Mouse (Mus musculus): Measurements from ENCODE around the gene Rgs8.
A peak's percentile ranks its signal among the peaks of the same experiment; 100 is the strongest.

Rgs8 gene

DNA sequence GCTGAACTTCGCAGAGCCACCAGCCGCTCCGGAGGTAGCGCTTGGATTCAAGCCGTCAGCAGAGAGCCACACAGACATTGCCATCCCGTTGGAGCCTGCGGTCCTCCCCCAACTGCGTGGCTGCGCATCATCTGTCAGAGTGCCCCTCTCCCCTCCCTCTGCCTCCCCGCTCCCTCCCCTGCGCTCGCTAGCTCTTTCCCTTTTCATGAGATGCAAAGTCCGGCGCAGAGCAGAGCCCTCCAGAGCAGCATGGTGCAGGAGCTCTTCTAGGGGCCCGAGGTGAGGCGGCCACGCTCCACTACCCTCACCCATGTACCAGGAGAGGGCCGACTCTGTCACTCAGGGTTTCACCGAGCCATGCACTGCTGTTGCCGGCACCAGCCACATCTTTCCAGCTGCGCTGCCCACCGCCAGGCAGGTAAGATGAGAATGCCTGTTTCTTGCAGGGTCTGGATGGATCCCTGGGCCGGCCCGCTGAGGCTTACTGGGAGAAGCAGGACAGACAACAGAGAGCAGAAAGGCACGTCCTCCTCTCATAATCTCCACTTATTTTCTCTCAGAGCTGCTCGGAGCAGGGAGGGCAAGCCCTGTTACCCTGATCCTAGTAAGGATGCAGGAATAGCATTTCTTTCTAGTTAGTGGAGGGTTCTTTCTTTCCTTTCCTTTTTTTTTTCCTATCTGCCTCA is at the start of gene Rgs8:
Gene Rgs8, plus strand, starts transcription at position 88 of the 686 bp plus-strand sequence.
- peak; percentile 46 for DNase-seq

DNA sequence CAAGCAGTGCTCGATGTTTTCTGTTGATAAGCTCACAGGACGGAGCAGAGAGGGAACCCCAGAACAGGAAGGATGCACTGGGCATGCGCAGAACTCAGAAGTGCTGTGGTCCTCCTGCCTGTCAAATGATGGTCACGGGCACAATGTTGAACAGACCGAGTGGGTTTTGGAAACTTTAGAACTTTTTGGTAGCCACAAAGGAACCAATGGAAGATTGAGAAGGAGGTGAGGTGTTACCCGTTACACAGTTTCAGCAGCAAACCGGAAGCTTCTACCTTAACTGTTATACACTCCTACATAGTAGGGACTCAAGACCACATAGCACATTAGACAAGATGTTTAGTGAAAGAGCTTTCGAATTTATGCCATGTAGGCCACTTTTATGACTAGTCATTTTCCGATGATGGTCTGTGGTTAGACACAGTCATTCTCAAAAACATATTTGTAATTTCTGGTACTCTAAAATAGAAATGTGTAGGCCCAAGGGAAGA is 35.4 kb upstream of the Rgs8 start:
- DNase-seq = no peak

DNA sequence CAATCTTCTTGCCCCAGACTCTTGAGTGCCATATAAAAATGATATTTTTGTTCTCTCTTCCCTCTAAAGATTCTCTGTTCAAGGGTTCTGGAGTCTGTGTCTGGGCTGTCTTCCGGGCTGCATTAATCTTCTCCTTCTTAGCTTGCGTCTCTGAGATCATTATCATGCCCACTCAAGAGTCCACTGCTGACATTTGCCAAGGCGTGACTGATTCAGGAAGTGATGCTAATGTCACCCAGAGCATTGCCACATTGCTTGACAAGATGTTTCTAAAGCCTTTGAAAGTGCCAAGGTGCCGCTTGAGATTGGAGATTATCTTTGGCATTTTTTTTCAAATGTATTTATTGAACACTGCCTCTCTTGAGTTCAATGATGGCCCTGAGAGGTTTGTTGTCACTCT is 29.8 kb upstream of the Rgs8 start:
- no peak for DNase-seq

DNA sequence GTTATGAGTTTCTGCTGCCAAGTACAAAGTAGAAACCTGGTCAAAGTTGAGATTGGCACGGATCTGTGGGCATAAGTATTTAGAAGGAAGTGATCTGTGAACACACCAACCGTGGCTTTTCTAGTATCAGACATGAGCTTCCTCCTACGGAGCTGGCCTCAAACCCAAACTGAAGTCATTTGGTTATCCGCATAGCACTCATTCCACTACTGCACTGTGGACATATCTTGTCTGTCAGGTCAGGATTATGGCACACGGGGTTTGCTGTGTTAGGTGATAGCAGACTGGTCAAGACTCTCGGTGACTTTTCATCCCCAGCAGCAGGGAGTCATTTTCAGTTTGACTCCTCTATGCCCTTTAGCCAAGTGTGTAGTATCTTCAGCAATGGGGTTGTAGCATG is 20.1 kb upstream of the Rgs8 start:
- no peak for DNase-seq

- no peak for DNase-seq
These were observed 17.8 kb upstream of the Rgs8 start for GRCm38 (mm10) chr1:153635056-153635455.

GRCm38 (mm10) chr1:153635521-153635920 is 17.3 kb upstream of the Rgs8 start:
- DNase-seq = peak; percentile 48

GRCm38 (mm10) chr1:153636821-153637220 is 16.0 kb upstream of the Rgs8 start:
- DNase-seq = no peak

GRCm38 (mm10) chr1:153641492-153641939 is 11.3 kb upstream of the Rgs8 start:
- DNase-seq = no peak

DNA sequence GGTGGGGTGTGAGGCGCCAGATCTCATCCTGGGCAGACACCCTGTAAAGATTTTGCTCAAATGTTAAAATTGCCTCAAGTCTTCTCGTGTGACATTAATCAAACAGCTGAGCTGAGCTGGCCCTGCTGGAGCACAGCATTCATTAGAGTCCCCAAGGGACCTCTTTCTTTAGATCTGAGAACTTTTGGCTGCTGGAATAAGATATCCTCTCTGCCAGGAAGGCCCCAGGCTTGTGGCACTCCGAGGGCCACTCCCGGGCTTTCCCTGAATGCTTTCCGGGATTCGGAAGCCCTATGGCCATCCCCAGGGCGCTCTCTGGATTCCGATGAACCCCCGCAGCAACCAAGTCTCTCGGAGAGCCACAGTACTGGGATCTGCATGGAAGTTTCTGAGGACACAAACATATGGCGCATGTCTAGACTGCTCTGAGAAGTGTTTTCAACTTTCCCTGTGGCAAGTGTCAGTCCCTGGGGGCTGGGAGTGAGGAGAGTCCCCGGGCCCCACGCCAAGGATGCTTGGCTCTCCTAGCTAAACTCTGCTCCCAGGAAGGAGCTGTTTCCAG is 10.8 kb upstream of the Rgs8 start:
- peak; percentile 64 for DNase-seq

- DNase-seq = no peak
These were observed 849 bp downstream of the Rgs8 start for GRCm38 (mm10) chr1:153653674-153654073.

GRCm38 (mm10) chr1:153659666-153660065 is 6.8 kb downstream of the Rgs8 start:
- no peak for DNase-seq

DNA sequence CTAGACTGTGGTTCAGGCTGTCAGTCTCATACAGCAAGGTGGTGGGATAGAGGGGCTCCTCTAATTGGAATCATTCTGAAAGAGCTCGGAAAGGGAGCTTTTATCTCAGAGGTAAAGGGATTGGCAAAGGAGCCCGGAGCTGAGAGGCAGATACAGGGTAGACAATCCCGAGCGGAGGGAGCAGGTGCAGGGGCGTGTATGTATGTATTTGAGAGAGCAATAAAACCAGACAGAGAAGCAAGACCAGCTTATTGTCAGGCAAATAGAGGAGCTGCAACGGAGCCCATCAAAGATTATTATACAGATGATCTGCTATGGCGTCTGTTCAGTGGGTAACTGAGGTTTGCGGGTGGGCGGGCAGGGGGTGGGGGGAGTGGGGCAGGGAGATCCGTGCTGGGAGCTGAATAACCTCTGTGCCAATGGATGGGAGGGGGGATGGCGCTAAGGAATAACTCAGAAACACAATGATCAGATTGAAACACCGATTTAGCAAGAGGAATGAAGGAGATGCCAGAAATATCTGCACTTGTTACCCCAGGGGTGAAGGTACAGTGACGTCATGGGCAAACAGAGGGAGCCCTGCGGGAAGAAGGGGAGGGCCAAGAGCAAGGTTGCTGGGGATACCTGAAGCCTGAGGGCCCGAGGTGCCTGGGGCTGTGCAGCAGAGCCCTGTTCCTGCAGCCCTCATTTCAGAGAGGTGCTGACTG is 8.3 kb downstream of the Rgs8 start:
- no peak for DNase-seq

DNA sequence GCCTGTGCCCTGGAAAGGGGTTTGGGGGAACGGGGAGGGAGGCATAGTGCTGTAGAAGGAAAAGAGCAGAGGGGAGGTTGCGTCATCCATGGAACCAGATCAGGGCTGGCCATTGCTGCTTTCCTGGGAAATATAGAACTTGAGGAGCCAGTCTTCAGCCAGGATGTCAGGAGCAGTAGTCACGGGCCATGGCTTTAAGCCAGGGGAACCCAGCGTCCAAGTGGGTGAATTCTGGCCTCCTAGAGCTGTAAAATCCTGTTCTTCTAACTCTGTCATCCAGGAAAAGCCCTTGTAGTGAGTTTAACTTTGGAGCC is 8.8 kb downstream of the Rgs8 start:
- no peak for DNase-seq

DNA sequence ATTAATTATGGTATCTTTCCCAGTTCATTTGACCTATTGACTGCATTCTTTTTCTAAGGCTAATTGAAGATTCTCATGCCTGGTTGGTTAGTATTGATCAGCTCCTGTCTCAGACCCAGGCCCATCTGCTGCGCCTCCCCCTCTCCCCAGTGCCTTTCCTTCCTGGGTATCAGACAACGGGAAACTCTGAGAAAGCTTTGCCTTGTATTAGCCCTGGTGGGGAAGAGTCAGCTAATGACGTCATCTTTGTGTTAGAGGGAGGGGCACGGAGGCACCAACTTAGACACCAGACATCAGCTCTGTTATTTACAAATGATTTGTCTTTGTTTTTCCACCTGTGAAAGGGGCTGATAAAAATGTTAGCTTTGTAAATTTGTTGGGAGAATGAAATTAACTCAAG is 9.5 kb downstream of the Rgs8 start:
- no peak for DNase-seq

DNA sequence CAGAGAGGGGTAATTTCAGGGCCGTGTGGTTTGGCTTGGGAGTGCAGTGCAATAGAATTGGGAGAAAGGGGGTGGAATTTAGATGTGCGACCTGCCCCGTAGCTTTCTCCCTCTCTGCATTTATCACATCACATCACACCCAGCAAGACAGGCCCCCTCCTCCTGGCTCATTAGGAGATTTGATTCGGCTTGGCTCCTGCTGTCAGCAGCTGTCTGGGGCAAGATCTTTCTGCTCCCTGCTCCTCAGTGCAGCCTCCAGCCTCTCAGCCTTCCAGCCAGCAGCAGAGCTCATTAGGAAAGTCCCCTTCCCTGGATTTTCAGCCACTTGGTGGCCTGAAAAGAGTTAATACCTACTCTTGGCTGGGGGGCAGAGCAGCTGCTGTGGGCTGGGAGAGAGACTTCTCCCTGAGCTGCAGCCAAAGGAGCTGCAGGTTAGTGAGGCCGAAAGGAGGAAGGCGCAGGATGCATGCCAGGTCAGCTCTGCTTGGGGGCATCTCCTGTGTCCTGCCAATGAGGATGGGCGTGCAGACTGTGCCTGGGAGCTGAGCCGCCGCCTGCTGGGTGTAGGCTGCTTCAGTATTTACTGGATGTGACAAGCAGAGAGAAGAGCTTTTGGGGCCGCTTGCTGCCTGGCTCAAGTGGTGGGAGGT is 12.4 kb downstream of the Rgs8 start:
- peak; percentile 59 for DNase-seq

- no peak for DNase-seq
These were observed 13.4 kb downstream of the Rgs8 start for GRCm38 (mm10) chr1:153666236-153666635.

- no peak for DNase-seq
These were observed 14.5 kb downstream of the Rgs8 start for GRCm38 (mm10) chr1:153667244-153667727.

DNA sequence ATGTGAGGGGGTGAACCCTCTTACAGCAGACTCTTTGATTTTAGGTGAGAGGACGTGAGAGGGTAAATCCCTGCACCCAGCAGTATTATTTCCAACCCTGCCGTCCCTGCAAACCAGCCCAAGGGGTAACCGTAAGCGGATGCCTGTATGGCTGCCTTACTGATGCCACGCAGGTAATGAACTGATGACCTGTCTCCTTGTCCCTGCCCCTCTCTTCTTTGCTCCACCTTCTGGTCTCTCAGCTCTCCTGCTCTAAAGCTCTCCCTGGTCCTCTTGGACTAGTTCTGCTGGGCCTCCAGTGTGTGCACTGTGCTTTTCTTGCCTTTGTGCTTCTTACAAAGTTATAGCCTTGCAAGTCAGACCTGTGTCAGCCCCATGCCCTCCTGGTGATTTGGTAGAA is 15.0 kb downstream of the Rgs8 start:
- DNase-seq = no peak

DNA sequence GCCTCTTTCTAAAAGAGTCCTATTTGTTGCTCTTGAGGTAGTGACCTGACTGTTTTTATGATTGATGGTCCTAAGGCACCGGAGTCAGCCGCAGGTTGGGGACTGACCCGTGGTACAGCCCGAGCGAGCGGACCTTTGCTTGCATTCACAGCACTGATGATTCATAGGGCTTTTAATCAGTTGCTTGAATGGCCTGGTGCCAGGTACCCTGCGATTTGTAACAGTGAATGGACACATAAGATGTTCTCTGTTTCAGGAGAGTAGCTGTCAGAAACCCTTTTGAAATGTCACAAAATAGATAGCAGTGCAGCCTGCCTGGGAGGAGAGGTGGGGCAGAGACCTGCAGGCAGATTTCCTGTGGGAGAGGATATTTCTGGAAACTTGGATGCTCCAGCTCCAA is 16.3 kb downstream of the Rgs8 start:
- no peak for DNase-seq

DNA sequence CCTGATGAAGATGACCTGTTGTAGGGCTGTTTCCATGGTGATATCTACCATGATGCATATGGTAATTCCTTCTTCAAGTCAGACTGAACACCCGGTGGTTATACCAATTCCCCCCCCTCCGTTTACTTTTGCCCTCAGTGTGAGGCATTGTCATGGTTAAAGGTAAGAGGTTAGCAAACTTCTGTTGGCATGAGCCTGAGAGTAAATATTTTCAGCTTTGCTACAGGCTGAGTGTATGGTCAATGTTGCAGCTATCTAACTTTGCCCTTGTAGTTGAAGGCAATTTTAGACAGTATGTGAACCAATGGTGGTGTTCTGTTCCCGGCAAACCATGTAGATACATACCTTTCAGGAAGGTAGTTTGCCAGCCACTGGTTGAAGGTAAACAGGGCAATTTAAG is 16.9 kb downstream of the Rgs8 start:
- DNase-seq = no peak

- DNase-seq = no peak
These were observed 18.5 kb downstream of the Rgs8 start for GRCm38 (mm10) chr1:153671352-153671751.

GRCm38 (mm10) chr1:153672698-153673097 is 19.9 kb downstream of the Rgs8 start:
- no peak for DNase-seq

- DNase-seq = no peak
These were observed 21.1 kb downstream of the Rgs8 start for GRCm38 (mm10) chr1:153673900-153674299.

DNA sequence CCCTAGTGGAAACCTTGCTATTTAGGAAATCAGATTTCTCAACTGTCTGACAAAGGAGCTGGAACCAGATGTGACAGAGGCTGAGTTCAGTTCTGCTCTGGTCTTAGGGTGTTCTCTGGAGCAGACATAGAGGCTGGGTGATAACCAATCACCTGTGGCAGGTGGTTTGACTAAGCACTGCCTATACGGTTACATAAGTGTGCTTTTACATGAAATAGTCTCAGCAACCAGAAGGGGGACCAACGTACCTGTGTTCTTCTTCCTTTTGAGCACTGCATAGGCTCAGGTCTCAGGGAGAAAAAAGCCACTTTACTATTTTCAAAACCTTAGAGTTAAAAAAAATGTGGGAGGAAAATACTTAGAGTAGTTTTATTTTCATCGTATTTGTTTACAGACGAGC is 22.8 kb downstream of the Rgs8 start:
- DNase-seq = no peak
